Mouse (Mus musculus): ENCODE measurements at regions not wholly inside any gene's neighbourhood (a gene's known extent, or its start where the extent isn't known, plus 50 kb on each side); places are given as distances from the start of the nearest gene placed in this dataset.

- no peaks in the 10 kb centered on the region for H3K9me3 ChIP-seq (ENCODE audit: control insufficient read depth, low read length)
- H3K4me1 ChIP-seq (replicated peaks; ENCODE audit: control insufficient read depth, insufficient read depth) = no peaks in the 10 kb centered on the region
- H3K4me3 ChIP-seq (ENCODE audit: low read depth, low read length) = no peak overlapping the region
- no peak for DNase-seq (ENCODE audit: low spot score)
- H3K36me3 ChIP-seq (ENCODE audit: control insufficient read depth, insufficient read depth, low read length) = no peaks in the 10 kb centered on the region
- no peak overlapping the region for H3K27ac ChIP-seq (replicated peaks)
- WGBS = 72% methylated on average over 2 of the region's 2 CpGs
- no peak overlapping the region for H3K4me2 ChIP-seq (replicated peaks; ENCODE audit: low read depth)
- TF ChIP-seq EP300 (optimal IDR thresholded peaks at IDR 0.05) (no peak), CTCF (IDR thresholded peaks at IDR 0.05; ENCODE audit: low read depth) (no peak)
- no peak for ATAC-seq (ENCODE audit: low FRiP score, low TSS enrichment)
- no peaks in the 10 kb centered on the region for H3K27me3 ChIP-seq (ENCODE audit: control insufficient read depth, insufficient read depth, low read length)
- no peak overlapping the region for H3K9ac ChIP-seq (ENCODE audit: low read length)
Observed at GRCm38 (mm10) chr3:39889222-39889621, 641.9 kb upstream of the Intu start.

GRCm38 (mm10) chr3:39898961-39899360 is 632.1 kb upstream of the Intu start:
- Histone ChIP-seq H3K9me3 (ENCODE audit: control insufficient read depth, low read length) (no peaks in the 10 kb centered on the region), H3K27me3 (ENCODE audit: control insufficient read depth, insufficient read depth, low read length) (no peaks in the 10 kb centered on the region), H3K4me3 (ENCODE audit: low read depth, low read length) (no peak overlapping the region), H3K36me3 (ENCODE audit: control insufficient read depth, insufficient read depth, low read length) (no peaks in the 10 kb centered on the region), H3K9ac (ENCODE audit: low read length) (no peak overlapping the region), H3K27ac (replicated peaks) (no peak overlapping the region), H3K4me1 (replicated peaks; ENCODE audit: control insufficient read depth, insufficient read depth) (no peaks in the 10 kb centered on the region), H3K4me2 (replicated peaks; ENCODE audit: low read depth) (no peak overlapping the region)
- DNase-seq (ENCODE audit: low spot score) (no peak), ATAC-seq (ENCODE audit: low FRiP score, low TSS enrichment) (no peak)
- WGBS = 52% methylated on average over 5 of the region's 5 CpGs
- TF ChIP-seq EP300 (optimal IDR thresholded peaks at IDR 0.05) = no peak
- no peak for TF ChIP-seq CTCF (IDR thresholded peaks at IDR 0.05; ENCODE audit: low read depth)

- H3K4me1 ChIP-seq (replicated peaks; ENCODE audit: control insufficient read depth, insufficient read depth) = no peaks in the 10 kb centered on the region
- no peak overlapping the region for H3K4me3 ChIP-seq (ENCODE audit: low read depth, low read length)
- WGBS = 60% methylated on average over 2 of the region's 2 CpGs
- no peak for TF ChIP-seq CTCF (IDR thresholded peaks at IDR 0.05; ENCODE audit: low read depth)
- TF ChIP-seq EP300 (optimal IDR thresholded peaks at IDR 0.05) = no peak
- DNase-seq (ENCODE audit: low spot score) (no peak), ATAC-seq (ENCODE audit: low FRiP score, low TSS enrichment) (no peak)
- H3K4me2 ChIP-seq (replicated peaks; ENCODE audit: low read depth) = no peak overlapping the region
- H3K9me3 ChIP-seq (ENCODE audit: control insufficient read depth, low read length) = no peaks in the 10 kb centered on the region
- H3K27me3 ChIP-seq (ENCODE audit: control insufficient read depth, insufficient read depth, low read length) = no peaks in the 10 kb centered on the region
- H3K27ac ChIP-seq (replicated peaks) = no peak overlapping the region
- H3K9ac ChIP-seq (ENCODE audit: low read length) = no peak overlapping the region
- no peaks in the 10 kb centered on the region for H3K36me3 ChIP-seq (ENCODE audit: control insufficient read depth, insufficient read depth, low read length)
Observed at GRCm38 (mm10) chr3:39900207-39900606, 630.9 kb upstream of the Intu start.

GRCm38 (mm10) chr3:39904377-39904776 is 626.7 kb upstream of the Intu start:
- Histone ChIP-seq H3K36me3 (ENCODE audit: control insufficient read depth, insufficient read depth, low read length) (no peaks in the 10 kb centered on the region), H3K27ac (replicated peaks) (no peak overlapping the region), H3K27me3 (ENCODE audit: control insufficient read depth, insufficient read depth, low read length) (no peaks in the 10 kb centered on the region), H3K9me3 (ENCODE audit: control insufficient read depth, low read length) (no peaks in the 10 kb centered on the region), H3K4me3 (ENCODE audit: low read depth, low read length) (no peak overlapping the region), H3K4me2 (replicated peaks; ENCODE audit: low read depth) (no peak overlapping the region), H3K4me1 (replicated peaks; ENCODE audit: control insufficient read depth, insufficient read depth) (no peaks in the 10 kb centered on the region), H3K9ac (ENCODE audit: low read length) (no peak overlapping the region)
- TF ChIP-seq EP300 (optimal IDR thresholded peaks at IDR 0.05) = no peak
- TF ChIP-seq CTCF (IDR thresholded peaks at IDR 0.05; ENCODE audit: low read depth) = no peak
- DNase-seq (ENCODE audit: low spot score) = no peak
- WGBS = 49% methylated on average over 3 of the region's 3 CpGs
- ATAC-seq (ENCODE audit: low FRiP score, low TSS enrichment) = no peak

- TF ChIP-seq CTCF (IDR thresholded peaks at IDR 0.05; ENCODE audit: low read depth) = no peak
- no peak for TF ChIP-seq EP300 (optimal IDR thresholded peaks at IDR 0.05)
- H3K36me3 ChIP-seq (ENCODE audit: control insufficient read depth, insufficient read depth, low read length) = no peaks in the 10 kb centered on the region
- ATAC-seq (ENCODE audit: low FRiP score, low TSS enrichment) = no peak
- no peak overlapping the region for H3K4me3 ChIP-seq (ENCODE audit: low read depth, low read length)
- no peaks in the 10 kb centered on the region for H3K27me3 ChIP-seq (ENCODE audit: control insufficient read depth, insufficient read depth, low read length)
- H3K4me2 ChIP-seq (replicated peaks; ENCODE audit: low read depth) = no peak overlapping the region
- no peaks in the 10 kb centered on the region for H3K4me1 ChIP-seq (replicated peaks; ENCODE audit: control insufficient read depth, insufficient read depth)
- no peak overlapping the region for H3K27ac ChIP-seq (replicated peaks)
- H3K9ac ChIP-seq (ENCODE audit: low read length) = no peak overlapping the region
- DNase-seq (ENCODE audit: low spot score) = no peak
- WGBS = 60% methylated on average over 4 of the region's 4 CpGs
- H3K9me3 ChIP-seq (ENCODE audit: control insufficient read depth, low read length) = no peaks in the 10 kb centered on the region
Observed at GRCm38 (mm10) chr3:39908676-39909362, 622.3 kb upstream of the Intu start.

- 52% methylated on average over 1 of the region's 1 CpGs for WGBS
- H3K4me3 ChIP-seq (ENCODE audit: low read depth, low read length) = no peak overlapping the region
- no peak overlapping the region for H3K27ac ChIP-seq (replicated peaks)
- H3K36me3 ChIP-seq (ENCODE audit: control insufficient read depth, insufficient read depth, low read length) = no peaks in the 10 kb centered on the region
- no peaks in the 10 kb centered on the region for H3K27me3 ChIP-seq (ENCODE audit: control insufficient read depth, insufficient read depth, low read length)
- no peaks in the 10 kb centered on the region for H3K4me1 ChIP-seq (replicated peaks; ENCODE audit: control insufficient read depth, insufficient read depth)
- no peak for DNase-seq (ENCODE audit: low spot score)
- no peaks in the 10 kb centered on the region for H3K9me3 ChIP-seq (ENCODE audit: control insufficient read depth, low read length)
- TF ChIP-seq CTCF (IDR thresholded peaks at IDR 0.05; ENCODE audit: low read depth) (no peak), EP300 (optimal IDR thresholded peaks at IDR 0.05) (no peak)
- no peak overlapping the region for H3K9ac ChIP-seq (ENCODE audit: low read length)
- ATAC-seq (ENCODE audit: low FRiP score, low TSS enrichment) = no peak
- no peak overlapping the region for H3K4me2 ChIP-seq (replicated peaks; ENCODE audit: low read depth)
Observed at GRCm38 (mm10) chr3:39909642-39910041, 621.4 kb upstream of the Intu start.

Data from stomach, postnatal 0 days (tissue).